Mouse (Mus musculus) gastrocnemius, postnatal 10 days (tissue): ENCODE data around the gene Cox14. TPM values are rescaled to one million over a fixed set of nuclear protein-coding genes. Genes with fewer than 3 reads are reported as not detected.
"Not testable (repeated sequence)": the region's sequence is repeated elsewhere in the genome, so short reads cannot be mapped to it uniquely, and the experiment has no call there.

Experiments used
- DNase-seq: peaks from one replicate; pipeline ENCODE4 v3.0.0; 2021; ENCODE audit warnings: mixed read lengths
- total RNA-seq, 2 experiments: library from RNA; stranded (reverse); gene quantifications; 2 replicates each; pipeline ENCODE4 v1.2.3; 2021

Gene Cox14
- total RNA-seq, 2 experiments from 2014 or later, result 162 to 182 TPM

- not testable (repeated sequence) for DNase-seq
Measured at GRCm38 (mm10) chr15:99727039-99727438, 1.6 kb downstream of the Cox14 start.

DNA sequence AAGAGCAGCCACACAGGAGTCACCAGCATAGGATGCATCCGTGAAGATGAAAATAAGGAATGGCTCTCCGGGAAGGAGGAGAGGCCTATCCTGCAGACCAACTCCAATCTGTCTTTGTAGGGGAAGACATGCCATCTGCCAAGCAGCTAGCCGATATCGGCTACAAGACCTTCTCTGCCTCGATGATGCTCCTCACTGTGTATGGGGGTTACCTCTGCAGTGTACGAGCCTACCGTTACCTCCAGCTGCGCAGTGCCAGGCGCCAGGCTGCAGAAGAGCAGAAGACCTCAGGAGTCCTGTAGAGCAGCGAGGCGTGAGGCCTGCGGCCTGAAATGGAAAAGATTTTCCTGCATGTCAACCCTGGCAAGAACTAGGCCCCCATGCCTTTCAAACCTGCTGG is 2.1 kb downstream of the Cox14 start:
- no peak for DNase-seq

GRCm38 (mm10) chr15:99728211-99728610 is 2.8 kb downstream of the Cox14 start:
- no peak for DNase-seq

DNA sequence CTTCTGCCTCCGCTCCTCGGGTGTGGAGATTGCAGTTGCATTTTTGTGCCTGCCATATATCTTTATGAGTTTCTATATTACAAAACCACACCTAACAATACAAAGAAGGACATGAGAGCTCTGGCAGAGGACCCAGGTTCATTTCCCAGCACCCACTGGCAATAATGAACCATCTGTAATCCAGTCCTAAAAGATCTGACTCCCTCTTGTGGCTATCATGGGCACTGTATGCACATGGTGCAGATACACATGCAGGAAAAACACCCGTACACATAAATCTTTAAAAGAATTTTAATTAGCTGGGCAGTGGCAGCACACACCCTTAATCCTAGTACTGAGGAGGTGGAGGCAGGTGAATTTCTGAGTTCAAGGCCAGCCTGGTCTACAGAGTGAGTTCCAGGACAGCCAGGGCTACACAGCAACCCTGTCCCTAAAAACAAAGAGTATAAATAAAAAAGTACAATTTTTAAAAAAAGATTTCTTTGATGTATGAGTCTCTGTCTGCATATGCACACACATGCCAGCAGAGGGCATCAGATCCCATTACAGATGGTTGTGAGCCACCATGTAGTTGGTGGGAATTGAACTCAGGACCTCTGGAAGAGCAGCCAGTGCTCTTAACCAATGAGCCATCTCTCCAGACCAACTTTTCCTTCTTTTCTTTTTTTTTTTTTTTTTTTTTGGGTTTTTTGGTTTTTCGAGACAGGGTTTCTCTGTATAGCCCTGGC is 3.8 kb downstream of the Cox14 start:
- no peak for DNase-seq

DNA sequence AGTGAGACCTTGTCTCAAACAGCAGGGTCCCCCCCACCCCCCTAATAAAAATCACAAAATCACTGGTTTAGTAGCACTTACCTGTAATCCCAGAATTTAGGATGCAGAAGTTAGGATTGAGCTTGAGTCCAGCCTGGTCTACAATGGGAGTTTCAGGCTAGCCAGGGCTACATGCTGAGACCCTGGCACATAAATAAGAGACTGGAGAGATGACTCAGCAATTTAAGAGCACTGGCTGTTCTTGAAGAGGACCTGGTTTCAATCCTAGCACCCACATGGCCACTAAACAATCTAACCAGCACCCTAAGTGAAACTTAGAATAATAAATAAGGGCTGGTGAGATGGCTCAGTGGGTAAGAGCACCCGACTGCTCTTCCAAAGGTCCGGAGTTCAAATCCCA is 5.7 kb downstream of the Cox14 start:
- no peak for DNase-seq

DNA sequence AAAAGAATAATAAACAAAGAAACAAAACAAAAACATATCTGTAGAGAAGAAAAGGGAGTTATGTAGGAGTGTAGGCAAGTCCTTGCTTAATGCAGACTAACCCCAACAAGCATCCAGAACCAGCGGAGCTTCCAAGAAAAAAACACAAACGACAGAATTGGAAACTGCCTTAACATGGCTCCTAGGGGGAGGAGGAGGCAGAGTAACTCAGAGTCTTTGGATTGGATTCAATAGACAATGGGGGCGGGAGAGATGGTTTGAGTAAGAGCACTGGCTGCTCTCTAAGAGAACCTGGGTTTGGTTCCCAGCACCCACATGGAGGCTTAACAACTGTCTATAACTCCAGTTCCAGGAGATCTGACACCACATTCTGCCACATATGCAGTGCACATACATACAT is 6.3 kb downstream of the Cox14 start:
- no peak for DNase-seq

GRCm38 (mm10) chr15:99733186-99733585 is 7.8 kb downstream of the Cox14 start:
- no peak for DNase-seq

DNA sequence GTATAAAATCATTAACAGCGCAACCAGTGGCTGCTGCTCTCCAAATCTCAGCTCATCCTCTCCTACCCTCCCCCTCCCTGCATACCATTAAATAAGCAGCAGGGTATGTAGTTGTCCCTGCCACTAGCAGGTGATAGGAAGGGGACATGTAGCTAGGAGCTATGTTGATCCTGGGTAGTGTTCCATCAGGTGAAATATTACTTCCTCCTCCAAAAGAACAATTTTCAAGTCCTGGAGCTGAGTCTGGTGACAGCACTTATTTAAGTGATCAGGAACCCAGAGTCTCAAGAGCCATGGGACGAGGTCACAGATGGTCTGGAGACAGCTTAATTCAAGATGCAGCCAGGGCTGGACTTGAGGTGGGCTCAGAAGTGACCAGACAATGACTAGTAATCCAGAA is 10.2 kb downstream of the Cox14 start:
- DNase-seq, result peak; percentile 100

DNA sequence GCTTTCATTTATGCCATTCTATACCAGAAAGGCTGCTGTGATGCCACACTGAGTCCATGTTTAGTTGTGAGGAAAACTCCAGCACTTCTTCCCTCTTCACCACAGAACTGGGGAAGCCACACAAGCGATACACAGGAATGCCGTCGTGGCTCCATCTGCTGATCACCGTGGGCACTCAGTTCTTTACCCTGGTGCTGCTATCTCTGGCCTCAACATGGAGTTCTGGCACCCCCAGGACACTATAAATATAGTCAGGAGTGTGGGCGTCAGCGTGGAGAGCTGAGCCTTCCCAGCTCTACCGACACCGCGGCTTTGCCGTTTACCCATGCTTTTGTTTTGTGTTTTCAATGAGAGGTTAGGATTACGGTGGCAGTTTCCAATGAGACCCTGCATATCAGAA is 11.3 kb downstream of the Cox14 start:
- no peak for DNase-seq

- DNase-seq, result peak; percentile 22
Measured at GRCm38 (mm10) chr15:99740229-99740628, 14.8 kb downstream of the Cox14 start.

DNA sequence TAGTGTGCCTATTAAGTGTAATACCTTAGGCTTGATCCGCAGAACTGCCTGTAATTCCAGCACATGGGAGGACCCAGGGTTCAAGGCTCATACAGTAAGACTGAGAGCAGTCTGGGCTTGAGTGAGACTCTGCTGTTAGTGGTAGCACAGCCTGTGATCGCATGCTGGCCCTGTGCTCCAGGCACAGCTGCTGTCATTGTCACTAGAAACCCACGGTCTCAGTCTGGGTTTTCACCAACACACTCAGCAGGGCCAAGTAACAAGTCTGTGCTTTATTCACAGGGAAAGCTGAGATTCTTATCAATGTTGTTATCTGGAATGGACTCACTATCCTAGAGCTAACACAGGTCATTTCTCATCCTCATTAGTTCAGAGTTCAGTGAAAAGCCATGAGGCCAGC is 28.8 kb downstream of the Cox14 start:
- DNase-seq, result no peak

DNA sequence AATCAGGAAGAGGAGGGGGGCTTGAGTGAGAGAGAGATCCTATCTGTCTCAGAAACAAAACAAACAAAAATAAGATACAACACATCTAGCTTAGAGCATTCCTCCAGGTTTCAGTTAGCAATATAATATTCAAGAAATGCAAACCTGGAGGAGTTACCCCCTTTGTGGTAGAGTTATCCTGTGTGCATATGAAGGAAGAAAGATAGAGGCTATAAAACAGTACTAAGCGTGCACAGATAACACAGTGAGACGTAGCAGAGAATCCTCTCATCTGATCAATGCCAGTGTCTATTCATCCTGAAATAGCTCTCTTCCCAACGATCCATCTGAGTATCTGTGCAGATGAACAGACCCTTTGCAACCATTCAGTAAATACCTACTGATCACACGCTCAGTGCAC is 42.0 kb downstream of the Cox14 start:
- no peak for DNase-seq

- DNase-seq, result no peak
Measured at GRCm38 (mm10) chr15:99768761-99769160, 43.3 kb downstream of the Cox14 start.

- no peak for DNase-seq
Measured at GRCm38 (mm10) chr15:99771004-99771500, 45.6 kb downstream of the Cox14 start.

DNA sequence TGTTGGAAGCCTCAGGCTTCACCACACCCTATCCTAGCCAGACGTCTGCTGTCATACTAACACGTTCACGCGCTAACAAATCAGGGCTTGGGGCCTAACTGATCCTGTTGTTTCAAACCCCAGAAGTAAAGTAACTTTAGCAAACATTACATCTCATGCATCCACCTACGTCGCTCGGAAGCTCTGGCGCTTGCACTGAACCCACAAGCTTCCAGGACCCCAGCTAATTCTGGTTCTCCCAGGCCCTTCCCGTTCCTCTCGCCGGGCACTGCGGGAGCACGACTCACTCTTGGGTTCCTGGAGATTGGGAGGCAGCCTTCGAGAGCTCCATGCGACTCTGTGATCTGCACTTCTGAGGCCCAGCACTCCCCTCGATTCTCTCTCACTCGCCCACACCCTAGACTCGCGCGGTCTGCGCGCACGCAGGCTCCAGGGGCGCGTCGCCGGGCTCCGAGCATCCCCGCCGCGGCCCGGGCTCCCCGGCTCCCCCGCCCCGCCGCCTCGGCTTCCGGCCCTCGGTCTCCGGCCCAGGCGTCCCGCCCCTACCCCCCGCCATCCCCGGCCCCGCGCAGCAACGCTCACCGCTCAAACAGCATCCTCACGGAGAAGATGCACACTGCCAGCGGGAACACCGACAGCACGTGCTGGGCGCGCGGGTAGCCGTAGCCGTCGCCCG is 46.3 kb downstream of the Cox14 start:
- no peak for DNase-seq

DNA sequence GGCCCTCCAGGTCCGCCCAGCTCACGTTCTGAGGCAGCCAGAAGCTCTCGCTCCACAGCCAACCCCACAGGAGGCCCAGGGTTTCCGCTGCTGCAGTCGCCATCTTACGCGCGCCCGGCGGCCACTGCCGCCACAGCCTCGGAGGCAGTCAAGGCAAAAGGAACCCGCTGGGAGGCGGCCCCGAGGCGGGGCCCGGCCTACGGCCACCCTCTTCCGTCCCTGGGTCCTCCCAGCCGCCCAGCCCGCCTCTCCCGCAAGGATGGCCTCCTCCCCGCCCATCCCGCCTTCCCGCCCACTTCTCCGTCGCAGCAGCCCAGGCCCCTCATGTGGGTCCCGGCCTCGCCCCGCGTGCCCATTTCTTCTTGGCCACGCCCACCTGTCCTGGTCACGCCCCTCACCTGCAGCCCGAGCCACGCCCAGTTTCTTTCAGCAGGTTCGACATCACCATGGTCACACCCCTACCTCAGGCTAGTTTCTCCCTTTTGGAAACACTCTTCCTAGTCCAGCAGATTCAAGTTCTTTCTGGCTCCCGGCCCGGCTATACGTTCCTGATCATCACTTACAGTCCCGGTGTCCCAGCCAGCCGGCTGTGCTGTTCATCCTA is 47.0 kb downstream of the Cox14 start:
- DNase-seq, result peak; percentile 84

- not testable (repeated sequence) for DNase-seq
Measured at GRCm38 (mm10) chr15:99772881-99772924, 47.3 kb downstream of the Cox14 start, which contains the start of gene Cers5. Gene Cers5 (minus strand): TSS chr15:99772885.

DNA sequence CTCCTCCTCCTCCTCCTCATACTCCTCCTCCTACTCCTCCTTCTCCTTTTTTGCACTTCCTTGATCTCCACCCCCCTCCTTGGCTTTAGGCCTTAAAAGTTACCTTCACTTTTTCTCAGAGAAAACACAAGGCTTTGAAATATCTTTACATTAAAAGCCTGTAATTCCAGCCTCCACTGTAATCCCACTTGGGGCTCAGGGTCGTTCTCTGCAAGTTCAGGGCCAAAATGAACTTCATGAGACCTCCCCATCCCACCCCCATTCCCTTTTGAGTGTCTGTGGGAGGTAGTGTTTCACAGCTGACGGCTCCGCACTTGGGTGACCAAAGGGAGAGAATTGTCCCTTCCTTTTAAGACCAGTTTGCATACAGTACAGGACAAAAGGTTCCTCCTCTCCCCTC is 47.5 kb downstream of the Cox14 start:
- no peak for DNase-seq

Other genes starting within 250 kb of the Cox14 start
- gene Faim2, start 197.5 kb upstream of the Cox14 start, total RNA-seq, result under 1 TPM; 0.43 to 0.59 TPM
- gene Aqp2, start 146.6 kb upstream of the Cox14 start, total RNA-seq, result not detected
- under 1 TPM in 1 of 2 experiments, not detected in 1; 0.49 TPM for gene Aqp5, start 134.8 kb upstream of the Cox14 start, total RNA-seq
- gene Aqp6, start 124.2 kb upstream of the Cox14 start, total RNA-seq, result not detected
- 10 to 100 TPM; 18.3 to 23.9 TPM for gene Racgap1, start 74.0 kb upstream of the Cox14 start, total RNA-seq
- 1 to 10 TPM; 1.1 to 2.1 TPM for gene Asic1, start 55.2 kb upstream of the Cox14 start, total RNA-seq
- gene Smarcd1, start 23.5 kb upstream of the Cox14 start, total RNA-seq, result 10 to 100 TPM; 15.4 to 15.9 TPM
- 1 to 10 TPM in 1 of 2 experiments, not detected in 1; 2.4 TPM for gene Gm17349, start 20.1 kb upstream of the Cox14 start, total RNA-seq
- gene Gpd1, start 8.1 kb upstream of the Cox14 start, total RNA-seq, result 100 to 1,000 TPM; 358 to 467 TPM
- gene Cers5, start 47.3 kb downstream of the Cox14 start, total RNA-seq, result 10 to 100 TPM; 16.0 to 17.5 TPM
- gene Lima1, start 149.8 kb downstream of the Cox14 start, total RNA-seq, result 10 to 100 TPM; 30.4 to 41.9 TPM
- gene Fam186a, start 241.4 kb downstream of the Cox14 start, total RNA-seq, result under 1 TPM; 0.05 to 0.18 TPM
- gene Larp4, start 244.4 kb downstream of the Cox14 start, total RNA-seq, result 10 to 100 TPM; 39.6 to 43.7 TPM